Mouse (Mus musculus) large intestine, adult 2 months (tissue): ENCODE data around the gene BC030870. TPM values are rescaled to one million over a fixed set of nuclear protein-coding genes. Genes with fewer than 3 reads are reported as not detected.

ENCODE experiments used
- polyA plus RNA-seq: library from polyadenylated mRNA; depleted of rRNA; stranded (reverse); fragments of >200 nt; gene quantifications from 2 replicates; pipeline ENCODE4 v1.2.3, GENCODE M21; 2012; rRNA removed

The BC030870 gene
- polyA plus RNA-seq, 1 experiment, result 7.6 TPM

Other genes with a start within 250 kb of the BC030870 start
- gene Tmem192, start 182.4 kb downstream of the BC030870 start, polyA plus RNA-seq, result 30.1 and 35.5 TPM in 2 replicates
- not detected in 2 replicates for gene Trim75, start 141.7 kb downstream of the BC030870 start, polyA plus RNA-seq
- not detected in 2 replicates for gene Trim61, start 111.0 kb downstream of the BC030870 start, polyA plus RNA-seq
- not detected in 2 replicates for gene Trim60, start 111.0 kb downstream of the BC030870 start, polyA plus RNA-seq
- gene Apela, start 92.2 kb downstream of the BC030870 start, polyA plus RNA-seq, result not detected in 2 replicates
- not detected in 2 replicates for gene Gm10663, start 54.5 kb downstream of the BC030870 start, polyA plus RNA-seq